Mouse (Mus musculus) CH12.LX (cell line): ENCODE results near the gene Phlda3.

ENCODE experiments used
- CTCF ChIP-seq, 2 experiments: IDR thresholded peaks in 1 of 2; conservative IDR thresholded peaks in 1 of 2; 2 replicates each; pipeline ENCODE4 v1.5.1; 2011 to 2012; ENCODE audit warnings: low read depth in 2 of 2, low read length in 2 of 2, improper control_type of control experiment in 1 of 2, inconsistent platforms in 1 of 2, mild to moderate bottlenecking in 1 of 2, moderate library complexity in 1 of 2
- MEF2A ChIP-seq: IDR thresholded peaks from 2 replicates; pipeline ENCODE4 v1.6.1; 2014; ENCODE audit warnings: low read depth, mild to moderate bottlenecking, inconsistent platforms, low read length, improper control_type of control experiment, borderline replicate concordance
- MYC ChIP-seq: IDR thresholded peaks from 2 replicates; pipeline ENCODE4 v1.6.1; 2011; ENCODE audit warnings: low read depth, mild to moderate bottlenecking, improper control_type of control experiment, low read length
- PAX5 ChIP-seq: IDR thresholded peaks from 2 replicates; pipeline ENCODE4 v1.6.1; 2012; ENCODE audit warnings: low read length, inconsistent platforms, mixed read lengths
- POLR2A ChIP-seq: IDR thresholded peaks from 2 replicates; pipeline ENCODE4 v1.6.1; 2011; ENCODE audit warnings: low read depth, mild to moderate bottlenecking, improper control_type of control experiment, low read length
- RAD21 ChIP-seq: IDR thresholded peaks from 2 replicates; pipeline ENCODE4 v1.6.1; 2011; ENCODE audit warnings: low read depth, mild to moderate bottlenecking, low read length, improper control_type of control experiment, moderate library complexity

GRCm38 (mm10) chr1:135731897-135732684 lies 33.8 kb upstream of the Phlda3 start:
- TF ChIP-seq MYC (no peak), RAD21 (no peak), MEF2A (no peak), CTCF (conservative IDR thresholded peaks at IDR 0.05 in 1 of 2, IDR thresholded peaks at IDR 0.05 in 1 of 2; ENCODE audit: low read depth in 2 of 2, low read length in 2 of 2) (no peak), PAX5 (no peak), POLR2A (no peak)
